Mouse (Mus musculus) limb, embryonic 12.5 days (tissue): Measurements from ENCODE around the gene Pla2g15. TPM values are rescaled to one million over a fixed set of nuclear protein-coding genes. Genes with fewer than 3 reads are reported as not detected.
A peak's percentile ranks its signal among the peaks of the same experiment; 100 is the strongest.

ENCODE experiments used
- ATAC-seq: fragments of 200-750 bp; cut with Nextera tagmentation; 2 replicates; pipeline ENCODE4 v1.8.0; 2017; ENCODE audit warnings: low read depth, moderate TSS enrichment; ENCODE audit not compliant: insufficient number of reproducible peaks, insufficient read depth, low FRiP score, low TSS enrichment
- H3K27ac ChIP-seq: fragments of 300-500 bp; sonication (generic); 2 replicates; pipeline ENCODE4 v1.5.1; 2016; ENCODE audit warnings: mild to moderate bottlenecking, moderate library complexity
- H3K27me3 ChIP-seq: fragments of 300-500 bp; sonication (generic); 2 replicates; pipeline ENCODE4 v1.6.1; 2016; ENCODE audit warnings: mild to moderate bottlenecking, moderate library complexity
- H3K36me3 ChIP-seq: fragments of 300-500 bp; sonication (generic); 2 replicates; pipeline ENCODE4 v1.6.1; 2016; ENCODE audit warnings: mild to moderate bottlenecking, moderate library complexity
- H3K4me1 ChIP-seq: fragments of 300-500 bp; sonication (generic); replicated peaks from 2 replicates; pipeline ENCODE4 v1.6.1; 2016
- H3K4me2 ChIP-seq: fragments of 300-500 bp; sonication (generic); 2 replicates; pipeline ENCODE4 v1.6.1; 2016; ENCODE audit warnings: mild to moderate bottlenecking, moderate library complexity
- H3K4me3 ChIP-seq: fragments of 300-500 bp; sonication (generic); replicated peaks from 2 replicates; pipeline ENCODE4 v1.5.1; 2016; ENCODE audit warnings: mild to moderate bottlenecking
- H3K9ac ChIP-seq: fragments of 300-500 bp; sonication (generic); replicated peaks from 2 replicates; pipeline ENCODE4 v1.6.1; 2016; ENCODE audit warnings: mild to moderate bottlenecking, moderate library complexity
- H3K9me3 ChIP-seq: fragments of 300-500 bp; sonication (generic); 2 replicates; pipeline ENCODE4 v1.6.1; 2016; ENCODE audit warnings: mild to moderate bottlenecking, moderate library complexity
- WGBS: fragments of 180-500 bp; shearing (Covaris S2); methylation state at CpG from one replicate; pipeline ENCODE4 v1.1.7; 2016; 5-methylcytosine and 5-hydroxymethylcytosine counted together
- polyA plus RNA-seq: library from polyadenylated mRNA; unstranded; fragments of >200 nt; fragmentation: Nextera tagmentation; extraction: Ambion mirVana; gene quantifications from 2 replicates; pipeline ENCODE4 v1.2.1, GENCODE M21; 2016

Gene Pla2g15
- polyA plus RNA-seq, 1 experiment from 2014 or later, result 16.7 TPM

DNA sequence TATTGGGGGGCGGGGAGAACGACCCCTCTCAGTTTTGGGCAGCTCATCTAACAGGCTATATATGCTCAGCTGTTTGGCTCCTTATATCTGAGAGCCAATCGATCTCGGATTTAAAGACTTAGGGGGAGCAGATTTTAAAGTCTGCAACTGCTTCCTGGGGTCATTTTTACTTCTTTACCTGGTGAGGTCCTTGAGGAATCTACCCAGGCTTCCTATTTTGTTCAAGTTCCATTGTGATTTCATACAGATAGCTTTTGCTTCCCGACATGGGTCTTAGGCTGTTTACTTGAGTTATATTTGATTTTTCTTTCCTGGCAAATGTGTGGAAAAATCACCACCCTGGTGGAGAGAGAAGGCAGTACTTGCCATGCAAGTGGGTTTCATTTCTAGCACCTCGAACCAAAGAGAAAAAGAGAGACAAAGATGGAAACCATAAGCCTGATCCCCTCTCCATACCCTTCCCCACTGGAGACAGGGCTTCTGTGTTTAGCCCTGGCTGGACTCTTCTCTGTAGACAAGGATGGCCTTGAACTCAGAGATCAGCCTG, 19.8 kb downstream of the Pla2g15 start:
- Histone ChIP-seq H3K36me3 (peaks cover 3% of the 10 kb centered on the region; the same call in 1 of the 2 replicates), H3K4me3 (peak overlapping the region; percentile 86), H3K4me2 (peak overlapping the region; percentile 91), H3K4me1 (peaks cover 13% of the 10 kb centered on the region), H3K27ac (0 out of 2 replicates have a peak overlapping the region, but pooled peaks have one; percentile 23), H3K9ac (peak overlapping the region; percentile 85), H3K27me3 (no peaks in the 10 kb centered on the region), H3K9me3 (no peaks in the 10 kb centered on the region)
- no peak for ATAC-seq
- WGBS, result 43% methylated on average over 6 of the region's 6 CpGs

DNA sequence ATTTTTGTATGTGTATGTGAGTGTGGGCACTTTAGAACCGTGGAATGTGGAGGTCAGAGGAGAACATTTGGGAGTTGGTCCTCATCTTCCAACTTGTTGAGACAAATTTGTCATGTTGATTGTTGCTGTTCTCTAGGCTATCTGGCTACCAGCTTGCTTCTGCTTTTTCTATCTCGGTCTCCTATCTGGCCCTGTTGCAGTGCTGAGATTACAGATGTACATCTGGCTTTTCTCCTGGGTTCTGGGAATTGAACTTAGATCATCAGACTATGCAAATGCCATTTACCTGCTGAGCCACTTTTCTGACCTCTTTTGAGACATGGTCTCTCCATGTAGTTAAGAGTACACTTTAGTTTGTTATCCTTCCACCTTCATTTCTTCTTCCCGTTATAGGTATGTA, 23.4 kb downstream of the Pla2g15 start:
- Histone ChIP-seq H3K27me3 (no peaks in the 10 kb centered on the region), H3K4me2 (no peak overlapping the region), H3K9ac (no peak overlapping the region), H3K27ac (no peak overlapping the region), H3K4me3 (no peak overlapping the region), H3K9me3 (no peaks in the 10 kb centered on the region), H3K36me3 (peaks cover 3% of the 10 kb centered on the region; the same call in 1 of the 2 replicates), H3K4me1 (peaks cover 20% of the 10 kb centered on the region)
- ATAC-seq, result no peak
- 96% methylated on average over 3 of the region's 3 CpGs for WGBS

DNA sequence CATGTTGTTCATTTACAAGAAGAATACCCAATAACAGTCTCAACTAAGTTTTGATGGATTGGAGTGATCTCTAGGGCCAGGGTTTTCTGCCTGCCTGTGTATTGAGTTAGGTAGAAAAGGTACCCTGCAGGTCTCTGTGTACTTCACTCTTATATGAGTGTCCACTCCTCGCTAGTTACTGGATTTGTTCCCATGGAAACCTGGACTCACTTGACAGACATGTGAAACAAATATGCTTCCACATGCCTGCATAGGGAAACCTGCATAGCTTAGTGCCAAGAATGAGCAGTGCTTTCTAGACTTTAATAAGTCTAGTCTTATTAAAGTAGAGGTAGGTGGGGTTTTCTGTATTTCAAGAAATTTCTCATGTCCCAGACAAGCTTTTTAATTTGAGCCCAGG, 26.7 kb downstream of the Pla2g15 start:
- peaks cover 15% of the 10 kb centered on the region for H3K36me3 ChIP-seq
- no peak overlapping the region for H3K9ac ChIP-seq
- no peaks in the 10 kb centered on the region for H3K9me3 ChIP-seq
- 31% methylated on average over 1 of the region's 1 CpGs for WGBS
- no peaks in the 10 kb centered on the region for H3K27me3 ChIP-seq
- H3K27ac ChIP-seq, result no peak overlapping the region
- H3K4me2 ChIP-seq, result no peak overlapping the region
- H3K4me3 ChIP-seq, result no peak overlapping the region
- ATAC-seq, result no peak
- H3K4me1 ChIP-seq, result peaks cover 13% of the 10 kb centered on the region

DNA sequence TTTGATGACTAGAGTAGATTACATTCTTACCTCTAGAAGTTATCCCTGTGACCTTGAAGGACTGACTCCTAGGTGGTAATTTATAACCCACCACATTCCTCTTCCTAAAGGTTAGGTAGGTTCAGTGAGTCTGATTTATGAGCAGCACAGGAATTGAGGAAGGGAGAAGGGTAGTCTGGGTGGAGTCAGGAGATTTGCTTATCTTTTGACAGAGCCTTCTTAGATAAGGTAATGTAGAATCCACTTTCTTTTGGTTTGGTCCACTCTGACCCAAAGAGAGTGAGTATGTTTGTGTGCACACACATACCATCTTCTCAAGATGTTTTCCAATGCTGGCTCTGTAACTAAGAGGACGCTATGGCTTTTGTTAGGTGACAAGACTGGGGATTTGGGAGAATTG, 27.4 kb downstream of the Pla2g15 start:
- Histone ChIP-seq H3K4me3 (no peak overlapping the region), H3K27ac (no peak overlapping the region), H3K4me1 (peaks cover 13% of the 10 kb centered on the region), H3K9ac (no peak overlapping the region), H3K4me2 (no peak overlapping the region), H3K9me3 (no peaks in the 10 kb centered on the region), H3K36me3 (peaks cover 22% of the 10 kb centered on the region), H3K27me3 (no peaks in the 10 kb centered on the region)
- 73% methylated on average over 1 of the region's 1 CpGs for WGBS
- ATAC-seq, result no peak

DNA sequence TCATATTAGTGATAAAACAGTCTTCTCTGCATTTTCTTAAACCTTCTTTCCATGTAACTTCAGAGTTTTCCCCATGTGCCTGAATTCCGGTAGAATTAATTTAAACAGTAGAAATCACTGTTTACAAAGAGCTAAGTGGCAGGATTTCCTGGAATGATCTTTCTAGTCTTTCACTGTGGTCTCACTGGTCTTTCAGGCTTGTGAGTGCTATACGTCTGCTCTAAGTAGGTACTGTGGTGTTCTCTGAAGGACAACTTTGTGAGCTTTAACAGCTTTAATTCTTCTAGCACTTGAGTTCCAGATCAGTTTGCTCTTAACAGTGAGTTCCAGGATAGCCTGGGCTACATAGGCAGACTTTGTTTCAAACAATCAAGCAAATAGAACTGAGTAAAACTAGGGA, 28.2 kb downstream of the Pla2g15 start:
- Histone ChIP-seq H3K27ac (no peak overlapping the region), H3K27me3 (no peaks in the 10 kb centered on the region), H3K4me2 (no peak overlapping the region), H3K9me3 (no peaks in the 10 kb centered on the region), H3K4me1 (peaks cover 13% of the 10 kb centered on the region), H3K36me3 (peaks cover 23% of the 10 kb centered on the region), H3K9ac (no peak overlapping the region), H3K4me3 (no peak overlapping the region)
- ATAC-seq, result no peak
- 73% methylated on average over 2 of the region's 2 CpGs for WGBS

DNA sequence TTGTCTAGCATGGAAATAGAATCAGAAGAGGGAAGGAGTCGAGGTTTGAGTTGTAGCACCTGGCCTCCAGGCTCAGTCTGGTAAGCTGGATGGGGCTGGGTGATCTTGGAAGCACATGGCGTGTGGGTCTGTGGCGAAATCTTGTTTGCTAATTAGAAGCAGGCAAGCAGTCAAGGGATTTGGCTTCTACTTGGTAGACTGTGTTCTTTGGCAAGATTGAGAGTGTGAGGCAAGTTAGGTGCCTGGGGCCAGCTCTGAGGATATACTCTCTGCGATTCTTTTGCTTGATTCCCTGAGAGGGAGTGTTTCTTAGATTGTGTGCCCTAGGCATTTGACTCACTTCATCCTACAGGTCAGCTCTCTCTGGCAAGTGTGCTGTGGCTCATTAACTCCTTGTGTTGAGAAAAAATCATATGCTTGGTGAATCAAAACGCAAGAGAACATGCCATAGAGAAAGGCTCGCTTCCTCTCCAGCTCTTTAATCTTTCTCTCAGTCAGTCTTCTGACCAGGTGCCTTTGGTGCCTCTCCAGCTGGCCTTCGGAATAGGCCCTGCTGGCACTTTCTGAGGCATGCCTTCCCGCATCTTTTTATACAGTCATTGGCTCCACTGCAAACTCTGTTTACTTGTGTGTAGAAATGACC, 35.5 kb downstream of the Pla2g15 start:
- no peak overlapping the region for H3K4me2 ChIP-seq
- 75% methylated on average over 8 of the region's 8 CpGs for WGBS
- no peak overlapping the region for H3K4me3 ChIP-seq
- no peak for ATAC-seq
- peaks cover 67% of the 10 kb centered on the region for H3K36me3 ChIP-seq
- no peak overlapping the region for H3K9ac ChIP-seq
- no peaks in the 10 kb centered on the region for H3K4me1 ChIP-seq
- no peaks in the 10 kb centered on the region for H3K27me3 ChIP-seq
- no peaks in the 10 kb centered on the region for H3K9me3 ChIP-seq
- H3K27ac ChIP-seq, result no peak overlapping the region

DNA sequence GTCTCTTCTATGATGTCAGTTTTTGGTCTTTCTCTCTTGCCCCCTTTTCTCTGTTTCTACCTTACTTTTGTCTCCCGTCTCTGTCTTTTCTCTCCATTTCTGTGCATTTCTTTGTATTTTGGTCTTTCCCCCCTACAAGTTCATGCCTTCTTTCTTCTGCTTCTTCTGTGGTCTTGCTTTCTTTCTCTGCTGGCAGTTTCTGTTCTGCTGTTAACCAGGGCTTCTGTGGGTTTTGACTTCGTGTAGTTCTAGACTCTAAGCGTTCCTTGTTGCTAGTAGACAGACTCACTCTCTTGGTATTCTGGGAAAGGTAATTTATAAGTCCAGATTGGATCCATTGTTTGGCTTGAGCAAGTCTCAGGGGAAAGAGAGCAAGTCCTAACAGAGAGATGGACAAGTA, 36.2 kb downstream of the Pla2g15 start:
- H3K4me1 ChIP-seq, result no peaks in the 10 kb centered on the region
- H3K27me3 ChIP-seq, result no peaks in the 10 kb centered on the region
- H3K9me3 ChIP-seq, result no peaks in the 10 kb centered on the region
- no peak for ATAC-seq
- no peak overlapping the region for H3K4me3 ChIP-seq
- WGBS, result 94% methylated on average over 3 of the region's 3 CpGs
- peaks cover 73% of the 10 kb centered on the region for H3K36me3 ChIP-seq
- H3K27ac ChIP-seq, result no peak overlapping the region
- H3K4me2 ChIP-seq, result no peak overlapping the region
- H3K9ac ChIP-seq, result no peak overlapping the region

DNA sequence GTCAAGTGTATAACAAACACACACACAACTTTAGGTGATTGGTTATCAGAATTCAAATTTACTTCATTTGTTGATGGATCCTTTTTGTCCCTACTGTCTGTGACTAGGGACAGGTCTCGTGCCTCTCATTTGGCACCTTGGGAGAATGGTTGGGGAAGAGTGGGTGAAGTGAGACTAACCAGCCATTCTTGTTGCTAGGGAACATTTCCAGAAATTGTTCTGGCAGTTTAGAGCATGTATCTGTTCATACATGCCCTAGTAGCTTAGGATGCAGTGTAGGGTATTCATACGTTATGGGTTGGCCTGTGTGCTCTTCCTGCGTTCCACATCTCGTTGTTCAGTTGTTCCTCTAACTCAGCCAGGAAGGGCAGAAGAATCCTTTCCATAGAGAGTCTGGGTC, 39.0 kb downstream of the Pla2g15 start:
- 91% methylated on average over 4 of the region's 4 CpGs for WGBS
- Histone ChIP-seq H3K36me3 (peaks cover 79% of the 10 kb centered on the region), H3K4me3 (no peak overlapping the region), H3K4me1 (no peaks in the 10 kb centered on the region), H3K4me2 (no peak overlapping the region), H3K27ac (no peak overlapping the region), H3K9me3 (no peaks in the 10 kb centered on the region), H3K9ac (no peak overlapping the region), H3K27me3 (no peaks in the 10 kb centered on the region)
- ATAC-seq, result no peak

DNA sequence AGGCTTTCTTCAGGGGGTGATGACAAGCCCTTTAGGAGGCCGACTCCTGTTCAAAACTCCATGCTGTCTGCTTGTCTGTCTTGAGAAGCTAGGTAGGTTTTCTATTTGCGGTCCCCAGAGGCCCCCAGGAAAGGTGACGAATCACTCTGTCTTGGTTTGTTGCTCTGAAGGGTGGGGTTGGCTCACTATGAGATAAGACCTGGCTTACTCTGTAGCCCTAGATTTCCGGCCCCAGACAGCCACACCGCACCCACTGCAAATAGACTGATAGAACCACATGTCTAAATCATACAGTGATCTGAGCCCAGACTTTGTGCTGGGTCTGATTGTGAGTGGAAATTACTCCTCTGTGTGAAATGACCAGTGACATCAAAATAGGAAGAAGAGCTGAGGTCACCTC, 41.4 kb downstream of the Pla2g15 start:
- WGBS, result 89% methylated on average over 5 of the region's 5 CpGs
- H3K36me3 ChIP-seq, result peaks cover 87% of the 10 kb centered on the region
- H3K9me3 ChIP-seq, result no peaks in the 10 kb centered on the region

DNA sequence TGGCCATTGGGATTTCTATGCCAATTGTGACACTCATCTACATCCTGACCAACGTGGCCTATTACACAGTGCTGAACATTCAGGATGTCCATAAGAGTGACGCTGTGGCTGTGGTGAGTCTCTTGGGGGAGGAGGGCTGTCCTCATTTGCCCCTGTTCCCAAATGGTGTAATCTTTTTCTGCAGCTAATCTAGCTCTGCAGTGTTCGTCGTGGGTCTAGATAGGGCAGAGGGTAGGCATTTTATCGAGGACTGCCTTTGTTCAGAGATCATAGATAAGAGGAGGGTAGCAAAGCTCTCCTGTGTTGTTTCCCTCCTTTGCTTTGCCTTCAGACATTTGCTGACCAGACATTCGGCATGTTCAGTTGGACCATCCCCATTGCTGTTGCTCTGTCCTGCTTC, 43.0 kb downstream of the Pla2g15 start:
- Histone ChIP-seq H3K4me1 (no peaks in the 10 kb centered on the region), H3K27ac (no peak overlapping the region), H3K4me3 (no peak overlapping the region), H3K4me2 (no peak overlapping the region), H3K27me3 (no peaks in the 10 kb centered on the region), H3K36me3 (peaks cover 86% of the 10 kb centered on the region), H3K9me3 (no peaks in the 10 kb centered on the region), H3K9ac (no peak overlapping the region)
- WGBS, result 90% methylated on average over 6 of the region's 6 CpGs
- no peak for ATAC-seq

More for the DNA sequence above, 41.4 kb downstream of the Pla2g15 start:
- Histone ChIP-seq H3K4me1 (no peaks in the 10 kb centered on the region), H3K4me2 (no peak overlapping the region), H3K27ac (no peak overlapping the region), H3K4me3 (no peak overlapping the region), H3K9ac (no peak overlapping the region), H3K27me3 (no peaks in the 10 kb centered on the region)
- ATAC-seq, result no peak

DNA sequence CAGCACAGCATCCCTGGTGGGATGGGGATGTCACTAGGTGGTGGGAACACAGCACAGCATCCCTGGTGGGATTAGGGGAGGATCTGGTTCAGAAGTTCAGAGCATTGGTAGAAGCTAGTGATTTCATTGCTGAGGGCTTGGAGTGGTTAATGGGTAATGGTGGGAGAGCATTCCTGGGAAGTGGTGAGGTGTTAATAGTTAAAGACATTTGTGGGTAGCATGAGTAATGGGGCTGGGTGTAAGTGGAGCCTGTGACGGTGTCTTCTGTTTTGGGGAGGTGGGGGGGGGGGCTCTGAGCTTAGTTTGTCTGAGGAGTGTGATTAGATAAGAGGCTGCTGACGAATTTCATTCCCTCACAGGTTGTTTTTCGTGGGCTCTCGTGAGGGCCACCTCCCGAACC, 43.9 kb downstream of the Pla2g15 start:
- no peak overlapping the region for H3K27ac ChIP-seq
- no peak for ATAC-seq

DNA sequence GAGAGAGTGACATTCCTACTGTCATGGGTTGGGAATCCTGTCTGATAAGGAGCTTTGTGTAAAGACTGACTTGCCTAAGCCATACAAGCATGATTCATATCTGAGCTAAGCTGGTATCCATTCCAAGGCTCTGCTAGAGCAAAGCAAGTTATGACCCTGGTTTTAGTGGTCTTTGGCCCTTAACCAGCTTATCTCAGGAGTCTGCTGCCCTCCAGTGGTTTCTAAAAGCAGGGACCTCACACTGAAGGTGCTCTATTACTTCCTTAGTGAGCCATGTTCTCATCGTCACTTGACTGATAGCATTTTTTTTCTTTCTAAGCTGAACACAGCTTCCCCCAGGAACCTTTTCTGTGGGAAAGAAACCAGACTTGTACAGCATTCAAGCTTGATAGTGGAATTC, 48.5 kb downstream of the Pla2g15 start:
- no peaks in the 10 kb centered on the region for H3K9me3 ChIP-seq
- no peaks in the 10 kb centered on the region for H3K27me3 ChIP-seq
- H3K9ac ChIP-seq, result no peak overlapping the region
- no peak overlapping the region for H3K27ac ChIP-seq
- no peaks in the 10 kb centered on the region for H3K4me1 ChIP-seq
- peaks cover 96% of the 10 kb centered on the region for H3K36me3 ChIP-seq
- no peak overlapping the region for H3K4me3 ChIP-seq
- no peak for ATAC-seq
- H3K4me2 ChIP-seq, result no peak overlapping the region
- 43% methylated on average over 1 of the region's 1 CpGs for WGBS

More for the DNA sequence above, 43.9 kb downstream of the Pla2g15 start:
- 83% methylated on average over 5 of the region's 5 CpGs for WGBS
- Histone ChIP-seq H3K9ac (no peak overlapping the region), H3K4me3 (no peak overlapping the region), H3K4me2 (no peak overlapping the region), H3K9me3 (no peaks in the 10 kb centered on the region), H3K4me1 (no peaks in the 10 kb centered on the region), H3K27me3 (no peaks in the 10 kb centered on the region), H3K36me3 (peaks cover 91% of the 10 kb centered on the region)
